Mouse (Mus musculus) heart, adult 2 months (tissue): Measurements from ENCODE around the gene Tbl3. TPM values are rescaled to one million over a fixed set of nuclear protein-coding genes. Genes with fewer than 3 reads are reported as not detected.
A peak's percentile ranks its signal among the peaks of the same experiment; 100 is the strongest.

Source experiments
- DNase-seq, 2 experiments: peaks; one replicate each; pipeline ENCODE4 v3.0.0; 2021
- H3K27ac ChIP-seq: fragments of 200-600 bp; 2 replicates; pipeline ENCODE4 v1.8.1; 2022
- H3K27me3 ChIP-seq: fragments of 200-500 bp; 2 replicates; pipeline ENCODE4 v1.6.1; 2012; ENCODE audit warnings: mild to moderate bottlenecking, low read length, inconsistent platforms, mixed read lengths; ENCODE audit not compliant: control insufficient read depth, insufficient read depth
- H3K36me3 ChIP-seq: fragments of 200-500 bp; 2 replicates; pipeline ENCODE4 v1.6.1; 2012; ENCODE audit warnings: low read length, inconsistent platforms; ENCODE audit not compliant: control insufficient read depth, insufficient read depth
- H3K4me1 ChIP-seq: fragments of 200-500 bp; 2 replicates; pipeline ENCODE4 v1.6.1; 2011; ENCODE audit warnings: low read length; ENCODE audit not compliant: control insufficient read depth, insufficient read depth
- H3K4me3 ChIP-seq: fragments of 200-600 bp; 2 replicates; pipeline ENCODE4 v1.8.1; 2022
- H3K79me2 ChIP-seq: fragments of 200-500 bp; replicated peaks from 2 replicates; pipeline ENCODE4 v1.6.1; 2012; ENCODE audit warnings: mild to moderate bottlenecking, inconsistent platforms, low read length, moderate library complexity, mixed read lengths; ENCODE audit not compliant: control insufficient read depth, insufficient read depth
- H3K9ac ChIP-seq: fragments of 200-500 bp; 2 replicates; pipeline ENCODE4 v1.6.1; 2012; ENCODE audit warnings: low read depth, mild to moderate bottlenecking, control low read depth, inconsistent platforms, low read length, mixed read lengths
- CTCF ChIP-seq: fragments of 200-600 bp; IDR thresholded peaks from 2 replicates; pipeline ENCODE4 v1.8.1; 2022; ENCODE audit warnings: antibody characterized with exemption, mild to moderate bottlenecking, moderate library complexity
- EP300 ChIP-seq: fragments of 200-500 bp; IDR thresholded peaks from 2 replicates; pipeline ENCODE4 v1.6.1; 2011; ENCODE audit warnings: low read depth, low read length, control low read depth; ENCODE audit not compliant: insufficient read depth
- POLR2A ChIP-seq: fragments of 200-500 bp; IDR thresholded peaks from 2 replicates; pipeline ENCODE4 v1.6.1; 2011; ENCODE audit warnings: mild to moderate bottlenecking, low read depth, low read length, control low read depth; ENCODE audit not compliant: insufficient read depth
- WGBS: fragments of 180-500 bp; shearing (Covaris S2); methylation state at CpG from one replicate; pipeline ENCODE4 v1.1.7; 2018; 5-methylcytosine and 5-hydroxymethylcytosine counted together
- intact Hi-C: fragments of 180-260 bp; cut with DNase I; formaldehyde crosslinking; loops from one replicate; pipeline ENCODE4 v1.15.1; 2025
- polyA plus RNA-seq: library from polyadenylated mRNA; depleted of rRNA; stranded (reverse); fragments of >200 nt; gene quantifications from 2 replicates; pipeline ENCODE4 v1.2.3, GENCODE M21; 2012
- total RNA-seq, 2 experiments: library from RNA; stranded (reverse); gene quantifications; 2 replicates each; pipeline ENCODE4 v1.2.3; 2021

Gene Tbl3
- total and polyA plus RNA-seq, 3 experiments: 17.4 to 34.2 (median 19.4) TPM

GRCm38 (mm10) chr17:24707801-24708425 is 453 bp upstream of the Tbl3 start:
- peak overlapping the region; percentile 85 for H3K27ac ChIP-seq
- intact Hi-C loops: loop anchor here (1.0 to 2.0 kb wide), 3 partner anchors 11 to 39 kb away; partner anchors contain the start of genes Gfer, Noxo1 and Zfp598

GRCm38 (mm10) chr17:24705821-24706220 is 1.6 kb downstream of the Tbl3 start:
- Histone ChIP-seq H3K9ac (no peak overlapping the region), H3K36me3 (no peaks in the 10 kb centered on the region), H3K27ac (no peak overlapping the region), H3K4me1 (no peaks in the 10 kb centered on the region; the same call in 1 of the 2 replicates), H3K4me3 (no peak overlapping the region), H3K27me3 (no peaks in the 10 kb centered on the region), H3K79me2 (no peaks in the 10 kb centered on the region)
- intact Hi-C loops: loop anchor here (2.0 kb wide), 1 partner anchor 37 kb away; the partner anchor contains the start of gene Zfp598
- 93% methylated on average over 3 of the region's 3 CpGs for WGBS
- TF ChIP-seq POLR2A: no peak
- no peak for TF ChIP-seq CTCF
- TF ChIP-seq EP300: no peak
- DNase-seq: no peak

More at GRCm38 (mm10) chr17:24707801-24708425, 453 bp upstream of the Tbl3 start:
- peak overlapping the region; percentile 83 for H3K4me3 ChIP-seq
- H3K4me1 ChIP-seq: no peaks in the 10 kb centered on the region; the same call in 1 of the 2 replicates
- H3K9ac ChIP-seq: peak overlapping the region; percentile 79
- DNase-seq: no peak
- H3K79me2 ChIP-seq: no peaks in the 10 kb centered on the region
- WGBS: 2% methylated on average over 24 of the region's 24 CpGs
- no peaks in the 10 kb centered on the region for H3K27me3 ChIP-seq
- no peak for TF ChIP-seq POLR2A
- TF ChIP-seq EP300: no peak
- no peak for TF ChIP-seq CTCF
- no peaks in the 10 kb centered on the region for H3K36me3 ChIP-seq

- no peak overlapping the region for H3K4me3 ChIP-seq
- DNase-seq: no peak
- no peaks in the 10 kb centered on the region for H3K36me3 ChIP-seq
- intact Hi-C loops: no loop called here
- 88% methylated on average over 9 of the region's 9 CpGs for WGBS
- H3K79me2 ChIP-seq: no peaks in the 10 kb centered on the region
- no peaks in the 10 kb centered on the region for H3K27me3 ChIP-seq
- H3K4me1 ChIP-seq: no peaks in the 10 kb centered on the region
- TF ChIP-seq POLR2A (no peak), CTCF (no peak), EP300 (no peak)
- no peak overlapping the region for H3K9ac ChIP-seq
- no peak overlapping the region for H3K27ac ChIP-seq
Observed at GRCm38 (mm10) chr17:24701251-24701650, 6.2 kb downstream of the Tbl3 start.

GRCm38 (mm10) chr17:24699473-24699872 is 8.0 kb downstream of the Tbl3 start:
- Histone ChIP-seq H3K27me3 (no peaks in the 10 kb centered on the region), H3K36me3 (no peaks in the 10 kb centered on the region), H3K79me2 (no peaks in the 10 kb centered on the region), H3K9ac (no peak overlapping the region), H3K4me3 (no peak overlapping the region), H3K4me1 (no peaks in the 10 kb centered on the region; the same call in 1 of the 2 replicates), H3K27ac (no peak overlapping the region)
- WGBS: 79% methylated on average over 2 of the region's 2 CpGs
- no peak for DNase-seq
- no peak for TF ChIP-seq EP300
- TF ChIP-seq CTCF: no peak
- TF ChIP-seq POLR2A: no peak
- intact Hi-C loops: no loop called here

GRCm38 (mm10) chr17:24698715-24699114 is 8.7 kb downstream of the Tbl3 start:
- Histone ChIP-seq H3K79me2 (no peaks in the 10 kb centered on the region), H3K4me3 (no peak overlapping the region), H3K4me1 (no peaks in the 10 kb centered on the region; the same call in 1 of the 2 replicates), H3K27ac (no peak overlapping the region), H3K9ac (no peak overlapping the region), H3K27me3 (no peaks in the 10 kb centered on the region), H3K36me3 (no peaks in the 10 kb centered on the region)
- 69% methylated on average over 9 of the region's 9 CpGs for WGBS
- TF ChIP-seq EP300: no peak
- TF ChIP-seq POLR2A: no peak
- TF ChIP-seq CTCF: no peak
- intact Hi-C loops: no loop called here
- no peak for DNase-seq

GRCm38 (mm10) chr17:24697985-24698384 is 9.5 kb downstream of the Tbl3 start:
- TF ChIP-seq CTCF (no peak), EP300 (no peak), POLR2A (no peak)
- Histone ChIP-seq H3K27me3 (no peaks in the 10 kb centered on the region), H3K36me3 (no peaks in the 10 kb centered on the region), H3K4me3 (no peak overlapping the region), H3K27ac (no peak overlapping the region), H3K9ac (no peak overlapping the region), H3K79me2 (no peaks in the 10 kb centered on the region), H3K4me1 (no peaks in the 10 kb centered on the region; the same call in 1 of the 2 replicates)
- intact Hi-C loops: no loop called here
- no peak for DNase-seq
- WGBS: 24% methylated on average over 5 of the region's 5 CpGs
